Mouse (Mus musculus): Measurements from ENCODE around the gene Fut4.

DNA sequence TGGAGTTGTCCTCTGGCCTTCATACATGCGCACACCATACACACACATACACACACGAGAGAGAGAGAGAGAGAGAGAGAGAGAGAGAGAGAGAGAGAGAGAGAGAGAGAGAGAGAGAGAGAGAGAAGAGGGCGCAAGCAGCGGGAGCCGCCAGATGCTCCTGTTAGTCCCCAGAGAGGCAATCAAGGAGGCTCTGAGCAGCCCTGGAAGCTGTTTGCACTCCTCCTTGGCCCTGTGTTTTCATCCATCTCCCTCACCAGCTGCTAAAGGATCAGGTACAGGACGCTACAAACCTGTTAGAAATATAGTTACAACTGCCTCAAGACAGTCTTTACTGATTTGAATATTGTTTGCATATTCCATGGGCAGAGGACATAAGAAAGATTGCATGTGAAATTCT, 17.6 kb upstream of the Fut4 start:
- TF ChIP-seq CTCF (IDR thresholded peaks at IDR 0.05; ENCODE audit: insufficient read depth, low read length) (no peak), POLR2A (IDR thresholded peaks at IDR 0.05; ENCODE audit: borderline replicate concordance, extremely low read depth, low read depth, low read length) (no peak)
